Mouse (Mus musculus) splenic B cell, adult 2 months (primary cell): ENCODE measurements at regions not wholly inside any gene's neighbourhood (a gene's known extent, or its start where the extent isn't known, plus 50 kb on each side); places are given as distances from the start of the nearest gene placed in this dataset.
"Not testable (repeated sequence)": the region's sequence is repeated elsewhere in the genome, so short reads cannot be mapped to it uniquely, and the experiment has no call there.

Experiments used
- DNase-seq: peaks from one replicate; pipeline ENCODE4 v3.0.0-alpha.2; 2011; ENCODE audit warnings: low read depth, low spot score
- H3K27me3 ChIP-seq: 2 replicates; pipeline ENCODE4 v1.6.1; 2012; ENCODE audit warnings: mild to moderate bottlenecking, low read length, moderate library complexity, mixed read lengths; ENCODE audit not compliant: control insufficient read depth, poor library complexity, insufficient read depth, severe bottlenecking
- H3K36me3 ChIP-seq: 2 replicates; pipeline ENCODE4 v1.6.1; 2012; ENCODE audit warnings: mild to moderate bottlenecking, low read length, moderate library complexity, mixed read lengths; ENCODE audit not compliant: control insufficient read depth, poor library complexity, insufficient read depth, severe bottlenecking

DNA sequence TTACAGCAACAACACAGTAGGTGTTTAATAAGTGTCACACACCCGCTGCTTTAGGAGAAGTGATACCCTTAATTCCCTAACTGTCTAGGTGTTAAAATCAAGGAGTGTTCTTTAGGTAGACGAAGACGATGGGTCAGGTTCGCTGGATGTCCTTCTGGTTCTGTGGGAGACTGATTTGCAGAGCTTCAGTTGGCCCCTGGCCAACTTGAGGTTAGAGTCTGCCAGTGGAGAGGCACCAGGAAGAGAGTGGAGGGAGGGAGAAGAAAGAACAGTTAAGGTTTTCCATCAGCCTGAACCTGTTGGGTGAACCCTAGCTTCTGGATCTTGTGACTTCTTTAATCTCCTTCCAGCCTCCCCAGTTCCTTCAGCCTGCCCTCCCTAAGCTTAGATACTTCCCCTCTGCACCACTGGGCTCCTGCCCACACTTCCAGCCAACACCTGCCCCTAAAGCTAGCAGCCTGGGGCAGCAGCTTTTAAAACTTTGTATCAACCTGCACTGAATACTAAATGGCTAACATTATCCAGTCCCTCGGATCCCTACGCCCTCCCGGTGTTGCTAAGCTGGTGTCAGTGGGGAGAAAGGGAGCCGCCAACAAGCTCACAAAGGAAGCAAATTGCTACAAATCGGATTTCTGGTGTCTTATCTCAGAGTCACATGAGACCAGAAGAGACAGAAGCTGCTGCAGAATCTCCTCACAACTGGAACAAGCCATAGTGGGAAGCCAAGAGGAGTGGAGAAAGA is 62.1 kb upstream of the Adgrl1 start:
- no peaks in the 10 kb centered on the region for H3K36me3 ChIP-seq
- no peaks in the 10 kb centered on the region for H3K27me3 ChIP-seq
- DNase-seq = no peak

DNA sequence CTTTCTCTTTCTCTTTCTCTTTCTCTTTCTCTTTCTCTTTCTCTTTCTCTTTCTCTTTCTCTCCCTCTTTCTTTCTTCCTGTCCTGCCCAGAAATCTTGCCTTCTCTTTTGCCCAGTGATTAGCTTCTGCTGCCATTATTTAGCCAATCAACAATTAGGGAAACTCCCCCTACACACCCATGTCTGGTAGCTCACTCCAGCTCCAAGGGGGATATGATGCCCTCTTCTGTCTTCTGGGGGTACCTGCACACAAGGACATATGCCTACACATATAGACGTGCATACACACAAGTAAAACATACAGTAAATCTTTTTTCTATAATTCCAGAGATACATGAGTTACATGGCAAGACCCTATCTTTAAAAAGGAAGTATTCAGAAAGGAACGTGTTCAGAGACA is 70.1 kb upstream of the Adgrl1 start:
- DNase-seq = no peak
- Histone ChIP-seq H3K27me3 (no peaks in the 10 kb centered on the region; the same call in 1 of the 2 replicates), H3K36me3 (no peaks in the 10 kb centered on the region)

GRCm38 (mm10) chr8:83824925-83825680 is 74.8 kb upstream of the Adgrl1 start:
- Histone ChIP-seq H3K27me3 (no peaks in the 10 kb centered on the region; the same call in 1 of the 2 replicates), H3K36me3 (no peaks in the 10 kb centered on the region)
- no peak for DNase-seq

GRCm38 (mm10) chr8:83819086-83819485 is 78.0 kb upstream of the Adgre5 start:
- DNase-seq = no peak
- Histone ChIP-seq H3K27me3 (no peaks in the 10 kb centered on the region), H3K36me3 (no peaks in the 10 kb centered on the region)

- Histone ChIP-seq H3K36me3 (no peaks in the 10 kb centered on the region), H3K27me3 (no peaks in the 10 kb centered on the region)
- DNase-seq = no peak
Observed at GRCm38 (mm10) chr8:83810651-83811050, 69.5 kb upstream of the Adgre5 start.

DNA sequence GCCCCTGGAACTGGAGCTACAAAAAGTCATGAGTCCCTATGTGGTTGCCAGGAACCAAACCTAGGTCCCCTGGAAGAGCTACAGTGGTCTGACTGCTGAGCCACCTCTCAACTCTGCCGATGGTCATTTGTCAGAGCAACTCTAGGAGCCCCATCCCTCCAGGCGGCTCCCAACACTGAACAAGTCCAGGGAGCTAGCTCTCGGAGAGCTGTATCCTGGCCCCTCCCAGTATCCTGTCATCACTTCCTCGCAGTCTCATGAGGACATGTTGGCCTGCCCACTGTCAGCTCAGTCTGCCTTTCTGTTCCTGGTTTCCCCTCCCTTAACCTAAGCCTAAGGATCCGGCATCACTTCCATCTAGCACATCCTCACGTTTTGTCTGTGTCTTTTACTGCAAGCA is 64.5 kb upstream of the Adgre5 start:
- Histone ChIP-seq H3K36me3 (no peaks in the 10 kb centered on the region), H3K27me3 (no peaks in the 10 kb centered on the region)
- no peak for DNase-seq

- H3K36me3 ChIP-seq, H3K27me3 ChIP-seq: not testable (repeated sequence)
- DNase-seq = peak; percentile 42
Observed at GRCm38 (mm10) chr8:83803312-83803711, 62.2 kb upstream of the Adgre5 start.

DNA sequence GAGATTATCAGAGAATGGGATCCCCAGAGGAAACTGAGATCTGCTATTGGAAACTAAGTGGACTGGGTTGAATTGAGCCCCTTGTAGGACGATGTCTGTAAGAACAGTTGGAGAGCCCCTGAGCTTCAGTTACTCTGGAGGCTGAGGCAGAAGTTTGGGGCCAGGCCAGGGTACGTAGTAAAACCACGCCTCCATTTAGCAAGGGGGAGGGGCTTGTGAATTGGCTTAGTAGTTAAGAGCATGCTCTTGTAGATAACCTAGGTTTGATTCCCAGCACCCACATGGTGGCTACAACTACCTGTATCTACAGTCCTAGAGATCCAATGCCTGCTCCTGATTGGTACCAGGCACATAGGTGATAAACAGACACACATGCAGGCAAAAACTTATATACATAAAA is 61.4 kb upstream of the Adgre5 start:
- Histone ChIP-seq H3K27me3 (no peaks in the 10 kb centered on the region), H3K36me3 (no peaks in the 10 kb centered on the region)
- peak; percentile 9 for DNase-seq

DNA sequence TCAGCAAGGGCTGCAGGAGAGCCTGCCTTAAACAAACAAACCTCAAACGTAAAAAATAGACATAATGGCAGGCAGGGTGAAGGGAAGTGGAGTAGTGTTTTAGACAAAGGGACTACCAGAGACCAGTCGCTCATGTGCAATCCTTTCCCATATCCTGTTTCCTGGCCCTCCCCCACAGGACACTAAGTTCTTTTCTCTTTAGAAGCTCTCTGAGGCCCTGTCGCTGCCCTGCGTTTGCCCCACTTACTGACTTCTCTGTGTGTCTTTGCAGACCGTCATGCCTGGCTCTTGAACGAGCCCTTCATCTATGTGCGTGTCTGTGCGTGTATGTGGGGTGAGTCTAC is 58.5 kb upstream of the Adgre5 start:
- Histone ChIP-seq H3K36me3 (no peaks in the 10 kb centered on the region), H3K27me3 (no peaks in the 10 kb centered on the region)
- DNase-seq = no peak

- no peak for DNase-seq
- H3K36me3 ChIP-seq = no peaks in the 10 kb centered on the region
Observed at GRCm38 (mm10) chr8:83798881-83799606, 57.9 kb upstream of the Adgre5 start.

GRCm38 (mm10) chr8:83793491-83794238 is 52.5 kb upstream of the Adgre5 start:
- H3K36me3 ChIP-seq = no peaks in the 10 kb centered on the region
- no peaks in the 10 kb centered on the region for H3K27me3 ChIP-seq
- DNase-seq = no peak

More at GRCm38 (mm10) chr8:83798881-83799606, 57.9 kb upstream of the Adgre5 start:
- no peaks in the 10 kb centered on the region for H3K27me3 ChIP-seq
